Mouse (Mus musculus) stomach, postnatal 0 days (tissue): ENCODE measurements around the gene Vill.

Source experiments
- CTCF ChIP-seq: IDR thresholded peaks from 2 replicates; pipeline ENCODE4 v1.5.1; 2016; ENCODE audit warnings: antibody characterized with exemption, low read depth, mild to moderate bottlenecking, moderate library complexity
- EP300 ChIP-seq: optimal IDR thresholded peaks from 2 replicates; pipeline ENCODE3; 2016; ENCODE audit warnings: antibody characterized with exemption

DNA sequence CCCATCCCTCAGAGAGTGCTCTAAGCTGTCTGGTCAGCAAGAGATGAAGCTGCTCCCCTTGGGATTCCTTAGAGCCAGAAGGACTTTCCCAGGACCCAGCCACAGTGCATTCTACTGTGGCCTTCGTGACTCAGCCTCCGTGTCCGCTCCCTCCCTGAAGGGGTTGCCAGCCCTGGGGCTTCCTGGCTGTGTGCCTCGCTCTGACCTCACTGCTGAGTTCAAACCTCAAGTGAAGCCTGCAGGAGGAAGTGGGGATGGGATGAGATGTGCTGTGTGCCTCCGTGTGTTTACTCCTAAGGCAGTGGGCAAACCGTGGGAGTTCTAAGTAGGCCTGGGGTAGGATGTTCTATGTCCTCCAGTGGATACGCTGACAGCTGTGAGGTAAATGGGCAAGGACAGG is 16.7 kb upstream of the Vill start:
- TF ChIP-seq CTCF: no peak
- TF ChIP-seq EP300: no peak
